Mouse (Mus musculus) thymus, adult 2 months (tissue): ENCODE measurements around the gene Ccnl2.

Source experiments
- CTCF ChIP-seq: fragments of 200-500 bp; IDR thresholded peaks from 2 replicates; pipeline ENCODE4 v1.5.1; 2012; ENCODE audit warnings: mild to moderate bottlenecking, control low read depth, low read length, moderate library complexity, borderline replicate concordance; ENCODE audit not compliant: control insufficient read depth, poor library complexity, insufficient read depth; ENCODE audit errors: extremely low read depth
- POLR2A ChIP-seq: fragments of 200-500 bp; IDR thresholded peaks from 2 replicates; pipeline ENCODE4 v1.6.1; 2012; ENCODE audit warnings: mild to moderate bottlenecking, low read length, control low read depth, moderate library complexity; ENCODE audit not compliant: control insufficient read depth, poor library complexity, insufficient read depth; ENCODE audit errors: extremely low read depth

GRCm38 (mm10) chr4:155793730-155794129 is 18.6 kb upstream of the Ccnl2 start:
- no peak for TF ChIP-seq CTCF
- TF ChIP-seq POLR2A: no peak
